Mouse (Mus musculus): ENCODE data around the gene Il21. TPM values are rescaled to one million over a fixed set of nuclear protein-coding genes. Genes with fewer than 3 reads are reported as not detected.

Il21 gene
- polyA plus RNA-seq, 1 experiment = not detected

GRCm38 (mm10) chr3:37201122-37201916 is 31.1 kb downstream of the Il21 start:
- no peak overlapping the region for H3K4me3 ChIP-seq (ENCODE audit: insufficient read depth, low read length)
- no peak overlapping the region for H3K27ac ChIP-seq (ENCODE audit: insufficient read depth, low read length)
- TF ChIP-seq POLR2A (IDR thresholded peaks at IDR 0.05; ENCODE audit: low read depth, low read length) = no peak
- TF ChIP-seq CTCF (IDR thresholded peaks at IDR 0.05; ENCODE audit: borderline replicate concordance, insufficient read depth, low read length) = no peak
- no peaks in the 10 kb centered on the region for H3K4me1 ChIP-seq (ENCODE audit: control insufficient read depth, insufficient read depth, low read length)

- no peak overlapping the region for H3K27ac ChIP-seq (ENCODE audit: insufficient read depth, low read length)
- H3K4me3 ChIP-seq (ENCODE audit: insufficient read depth, low read length) = no peak overlapping the region
- H3K4me1 ChIP-seq (ENCODE audit: control insufficient read depth, insufficient read depth, low read length) = no peaks in the 10 kb centered on the region
- TF ChIP-seq POLR2A (IDR thresholded peaks at IDR 0.05; ENCODE audit: low read depth, low read length) = no peak
Measured at GRCm38 (mm10) chr3:37198302-37198701, 34.1 kb downstream of the Il21 start.

DNA sequence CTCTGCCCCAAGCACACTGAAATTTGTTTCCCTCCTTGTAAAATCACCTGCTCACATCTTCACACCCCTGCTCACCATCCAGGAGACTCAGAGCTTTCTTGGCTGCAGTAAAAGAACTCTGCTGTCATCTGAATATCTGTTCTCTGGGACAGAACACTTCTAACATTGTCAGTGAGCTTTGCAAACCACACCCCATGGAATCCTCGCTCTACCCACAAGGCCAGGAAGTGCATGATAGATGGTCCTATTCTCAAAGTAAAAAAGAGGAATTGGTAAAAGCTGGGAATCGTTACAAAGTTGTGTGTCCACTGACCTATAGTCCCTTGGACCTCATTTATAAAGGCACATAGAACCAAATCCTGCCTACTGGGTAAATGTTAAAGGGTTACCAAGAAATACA is 40.5 kb downstream of the Il21 start:
- Histone ChIP-seq H3K27ac (ENCODE audit: insufficient read depth, low read length) (no peak overlapping the region), H3K4me1 (ENCODE audit: control insufficient read depth, insufficient read depth, low read length) (no peaks in the 10 kb centered on the region)
- TF ChIP-seq POLR2A (IDR thresholded peaks at IDR 0.05; ENCODE audit: low read depth, low read length) = no peak
- no peak for TF ChIP-seq CTCF (IDR thresholded peaks at IDR 0.05; ENCODE audit: borderline replicate concordance, insufficient read depth, low read length)

DNA sequence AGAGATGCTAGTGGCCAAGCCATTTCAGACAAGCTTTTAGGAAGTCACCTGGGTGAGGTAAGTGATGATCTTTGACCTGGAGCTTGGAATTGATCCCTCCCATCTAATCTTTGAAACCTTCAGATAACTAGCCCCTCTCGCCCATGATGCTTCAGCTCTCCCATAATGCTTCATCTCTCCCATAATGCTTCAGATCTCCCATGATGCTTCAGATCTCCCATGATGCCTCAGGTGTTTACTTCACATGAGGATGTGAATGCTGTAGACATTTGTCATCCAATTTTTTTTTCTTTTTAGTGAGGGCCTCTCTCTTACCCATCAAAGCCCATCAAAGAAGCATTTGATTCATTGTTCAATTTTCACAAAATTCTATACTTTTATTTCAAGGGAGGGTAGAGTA is 46.9 kb downstream of the Il21 start:
- Histone ChIP-seq H3K27ac (ENCODE audit: insufficient read depth, low read length) (no peak overlapping the region), H3K4me3 (ENCODE audit: insufficient read depth, low read length) (no peak overlapping the region), H3K4me1 (ENCODE audit: control insufficient read depth, insufficient read depth, low read length) (no peaks in the 10 kb centered on the region)
- no peak for TF ChIP-seq POLR2A (IDR thresholded peaks at IDR 0.05; ENCODE audit: low read depth, low read length)
- TF ChIP-seq CTCF (IDR thresholded peaks at IDR 0.05; ENCODE audit: borderline replicate concordance, insufficient read depth, low read length) = no peak

More for the DNA sequence above, 40.5 kb downstream of the Il21 start:
- H3K4me3 ChIP-seq (ENCODE audit: insufficient read depth, low read length) = no peak overlapping the region

DNA sequence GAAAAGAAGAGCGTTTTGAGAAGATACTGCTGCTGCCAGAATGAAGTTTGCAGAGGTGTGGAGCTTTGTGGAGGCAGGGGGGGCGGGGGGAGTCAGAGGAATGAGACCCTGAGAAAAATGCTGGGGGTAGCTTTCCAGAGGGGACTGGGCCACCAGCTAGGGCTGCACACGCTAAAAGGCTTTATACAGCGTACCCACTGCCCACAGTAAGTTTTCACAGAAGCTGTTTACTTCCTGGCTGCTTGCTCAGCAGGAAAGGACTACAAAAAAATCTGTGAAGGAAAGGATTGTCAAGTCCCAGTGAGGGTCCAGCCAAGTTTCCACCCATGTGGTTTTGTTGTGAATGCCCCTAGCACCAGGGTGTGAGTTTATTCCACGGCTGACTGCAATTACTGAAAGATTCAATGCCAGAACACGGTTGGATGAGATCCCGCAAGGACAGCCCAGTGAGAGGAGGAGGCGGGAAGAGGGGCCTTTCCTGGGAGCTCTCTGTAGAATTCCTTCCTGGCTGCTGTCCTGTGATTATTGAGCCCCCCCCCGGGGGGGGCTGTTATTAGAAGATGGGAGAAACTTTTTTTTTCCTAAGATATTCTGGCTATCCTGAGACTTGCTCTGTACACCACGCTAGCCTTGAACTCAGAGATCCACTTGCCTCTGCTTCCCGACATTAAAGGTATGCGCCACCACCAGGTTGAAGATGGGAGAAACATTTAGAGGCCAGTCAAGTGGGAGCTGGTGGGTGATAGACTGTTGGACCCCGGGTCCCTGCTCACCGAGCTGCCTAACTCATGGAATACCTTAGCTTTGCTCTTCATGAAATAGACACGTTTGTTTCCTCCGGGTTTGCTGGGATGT is 49.8 kb downstream of the Il21 start:
- Histone ChIP-seq H3K27ac (ENCODE audit: insufficient read depth, low read length) (no peak overlapping the region), H3K4me3 (ENCODE audit: insufficient read depth, low read length) (no peak overlapping the region)

GRCm38 (mm10) chr3:37181041-37181440 is 51.4 kb downstream of the Il21 start:
- Histone ChIP-seq H3K4me1 (ENCODE audit: control insufficient read depth, insufficient read depth, low read length) (no peaks in the 10 kb centered on the region), H3K27ac (ENCODE audit: insufficient read depth, low read length) (no peak overlapping the region), H3K4me3 (ENCODE audit: insufficient read depth, low read length) (no peak overlapping the region)
- TF ChIP-seq POLR2A (IDR thresholded peaks at IDR 0.05; ENCODE audit: low read depth, low read length) (no peak), CTCF (IDR thresholded peaks at IDR 0.05; ENCODE audit: borderline replicate concordance, insufficient read depth, low read length) (no peak)

More for the DNA sequence above, 49.8 kb downstream of the Il21 start:
- TF ChIP-seq CTCF (IDR thresholded peaks at IDR 0.05; ENCODE audit: borderline replicate concordance, insufficient read depth, low read length) = no peak
- no peak for TF ChIP-seq POLR2A (IDR thresholded peaks at IDR 0.05; ENCODE audit: low read depth, low read length)
- no peaks in the 10 kb centered on the region for H3K4me1 ChIP-seq (ENCODE audit: control insufficient read depth, insufficient read depth, low read length)

DNA sequence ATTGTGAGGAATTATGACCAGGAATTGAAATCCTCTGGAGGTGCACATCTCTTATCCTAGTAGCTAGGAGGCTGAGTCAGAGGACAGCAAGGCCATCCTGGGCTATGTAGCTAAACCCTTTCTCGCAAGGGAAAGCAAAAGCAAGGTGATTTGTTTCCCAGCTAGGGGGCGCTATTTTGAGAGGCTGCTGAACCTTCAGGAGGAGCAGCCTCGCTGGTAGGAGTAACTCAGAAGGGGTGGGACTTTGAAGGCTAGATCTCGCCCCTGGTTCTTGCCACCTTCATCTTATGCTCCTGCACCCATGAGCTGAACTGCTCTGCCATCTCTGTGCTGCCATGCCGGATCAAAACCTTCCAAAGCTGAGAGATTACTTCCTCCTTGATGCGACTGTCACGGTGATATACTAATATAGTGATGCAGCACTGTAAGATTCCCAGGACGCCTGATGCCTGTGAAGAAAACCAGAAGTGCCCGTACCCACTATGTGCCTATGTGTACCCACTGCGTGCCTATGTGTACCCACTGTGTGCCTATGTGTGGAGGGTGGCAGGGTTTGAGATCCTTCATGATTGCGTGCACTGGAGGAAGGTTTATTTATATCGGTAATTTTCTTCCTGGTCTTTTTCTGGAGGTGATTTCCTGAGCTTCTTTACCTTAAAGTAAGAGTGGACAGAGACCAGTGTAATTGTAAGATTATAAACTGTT is 52.2 kb downstream of the Il21 start:
- TF ChIP-seq POLR2A (IDR thresholded peaks at IDR 0.05; ENCODE audit: low read depth, low read length) = no peak
- TF ChIP-seq CTCF (IDR thresholded peaks at IDR 0.05; ENCODE audit: borderline replicate concordance, insufficient read depth, low read length) = no peak
- Histone ChIP-seq H3K27ac (ENCODE audit: insufficient read depth, low read length) (no peak overlapping the region), H3K4me3 (ENCODE audit: insufficient read depth, low read length) (no peak overlapping the region), H3K4me1 (ENCODE audit: control insufficient read depth, insufficient read depth, low read length) (no peaks in the 10 kb centered on the region; the same call in 1 of the 2 replicates)

DNA sequence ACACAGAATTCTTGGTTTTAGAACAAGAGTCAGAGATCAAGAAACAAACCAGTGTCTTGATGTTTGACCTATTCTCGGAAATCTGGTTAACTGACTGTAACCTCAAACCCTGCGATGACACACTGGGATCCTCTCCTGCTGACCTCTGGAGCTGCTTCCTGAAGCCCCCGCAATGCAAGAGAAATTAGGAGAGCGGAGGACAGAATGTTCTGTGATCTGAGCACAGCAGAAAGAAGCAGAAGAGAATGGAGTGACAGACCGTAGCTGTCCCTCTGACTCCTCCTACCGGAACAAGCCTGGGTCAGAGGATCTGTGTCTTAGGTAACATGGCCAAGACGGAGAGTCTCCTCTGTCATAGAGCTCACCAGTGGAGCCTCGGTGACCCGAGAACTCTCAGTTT is 53.0 kb downstream of the Il21 start:
- Histone ChIP-seq H3K4me1 (ENCODE audit: control insufficient read depth, insufficient read depth, low read length) (peaks cover 3% of the 10 kb centered on the region; the same call in 1 of the 2 replicates), H3K27ac (ENCODE audit: insufficient read depth, low read length) (no peak overlapping the region), H3K4me3 (ENCODE audit: insufficient read depth, low read length) (no peak overlapping the region)
- no peak for TF ChIP-seq CTCF (IDR thresholded peaks at IDR 0.05; ENCODE audit: borderline replicate concordance, insufficient read depth, low read length)
- TF ChIP-seq POLR2A (IDR thresholded peaks at IDR 0.05; ENCODE audit: low read depth, low read length) = no peak

DNA sequence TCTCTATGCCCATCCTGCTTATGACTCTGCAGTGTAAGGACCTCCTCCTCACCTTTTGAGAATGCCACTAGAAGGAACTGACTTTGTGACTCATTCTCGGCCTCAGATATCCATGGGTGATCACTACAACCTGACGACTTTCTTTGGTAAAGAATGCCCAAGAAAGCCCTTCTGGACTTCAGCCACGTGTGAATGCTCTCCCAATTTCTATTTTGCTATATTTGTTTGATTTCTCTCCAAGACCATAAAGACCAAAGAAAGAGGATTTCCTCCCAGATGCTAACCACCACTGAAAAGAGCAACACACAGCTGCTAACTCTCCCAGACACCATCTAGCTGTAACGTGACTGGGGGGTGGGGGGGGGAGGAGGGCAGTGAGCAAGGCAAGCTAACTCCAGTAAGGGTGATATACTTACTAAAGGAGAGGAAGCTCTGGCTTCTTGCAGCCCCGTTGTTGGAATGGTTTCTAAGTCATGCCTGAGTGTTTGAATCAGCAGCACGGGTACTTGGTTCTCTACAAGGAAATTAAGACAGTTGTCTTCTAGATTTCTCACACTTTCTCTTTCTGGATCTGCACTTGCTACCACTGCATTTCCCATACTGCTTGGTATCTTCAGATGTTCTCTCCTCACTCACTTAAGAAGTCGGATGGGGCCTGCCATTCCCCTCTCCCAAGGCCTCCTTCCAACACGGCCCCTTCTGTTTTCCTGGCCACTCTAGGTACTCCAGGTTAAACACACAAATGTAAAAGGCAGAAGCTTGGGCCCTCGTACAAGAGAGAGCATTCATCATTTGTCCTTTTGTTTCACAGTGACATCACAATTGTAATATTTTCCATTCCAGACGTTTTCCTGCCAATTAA is 57.5 kb downstream of the Il21 start:
- peaks cover 11% of the 10 kb centered on the region; the same call in 1 of the 2 replicates for H3K4me1 ChIP-seq (ENCODE audit: control insufficient read depth, insufficient read depth, low read length)
- no peak overlapping the region for H3K27ac ChIP-seq (ENCODE audit: insufficient read depth, low read length)
- TF ChIP-seq POLR2A (IDR thresholded peaks at IDR 0.05; ENCODE audit: low read depth, low read length) (no peak), CTCF (IDR thresholded peaks at IDR 0.05; ENCODE audit: borderline replicate concordance, insufficient read depth, low read length) (no peak)
- H3K4me3 ChIP-seq (ENCODE audit: insufficient read depth, low read length) = no peak overlapping the region

Data from embryonic fibroblast, embryonic 13.5 days (primary cell).